ENCODE assay signal across 8 mouse cellular contexts in the genomic region with DNA sequence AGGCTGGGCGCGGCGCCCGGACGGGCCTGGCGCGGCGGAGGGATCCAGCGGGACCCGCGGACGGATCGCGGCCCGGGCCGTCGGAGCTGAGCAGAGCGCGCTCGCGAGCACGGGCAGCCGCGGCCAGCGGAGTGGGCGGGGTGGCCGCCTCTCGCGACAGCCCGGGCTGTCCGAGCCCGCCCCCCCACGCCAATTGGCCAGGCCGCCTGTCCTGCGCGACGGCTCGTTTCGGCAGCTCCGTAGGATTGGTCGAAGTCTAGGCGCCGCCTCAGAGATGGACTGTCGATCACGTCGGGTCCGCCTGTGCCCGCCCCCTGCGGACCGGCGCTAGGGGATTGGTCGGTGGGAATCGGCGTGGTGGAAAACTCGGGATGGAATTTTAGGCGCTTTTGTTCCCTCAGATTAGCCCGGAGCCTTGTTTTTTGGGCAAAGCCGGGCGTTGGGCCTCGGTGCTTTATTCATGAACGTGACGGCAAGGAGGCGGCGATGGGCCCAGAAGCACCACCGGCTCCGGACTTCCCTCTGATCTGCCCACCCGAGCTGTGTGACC. TPM values are rescaled to one million over a fixed set of nuclear protein-coding genes. Genes with fewer than 3 reads are reported as not detected.
DNase-seq lines count a peak whose midpoint lies in the region; ATAC-seq and TF ChIP-seq lines count a peak whose summit lies in the region.

Zcchc14 (minus strand) TSS at position 128 of the 550 bp plus-strand sequence.

- no peak for ATAC-seq in erythroblast, adult 5-6 weeks (replicated peaks; ENCODE audit: low FRiP score, poor library complexity, severe bottlenecking)
- ATAC-seq in embryonic facial prominence, embryonic 12.5 days (ENCODE audit: insufficient number of reproducible peaks, insufficient read depth, low FRiP score, low TSS enrichment) = peak; percentile 98
- ATAC-seq in midbrain, embryonic 11.5 days (ENCODE audit: low FRiP score) = peak; percentile 98

- peaks cover 73% of the 10 kb centered on the region for H3K27me3 ChIP-seq in erythroblast, embryonic 14.5 days (ENCODE audit: control insufficient read depth)
- H3K27me3 ChIP-seq in embryonic facial prominence, embryonic 12.5 days = no peaks in the 10 kb centered on the region
- no peaks in the 10 kb centered on the region for H3K27me3 ChIP-seq in kidney, adult 2 months (replicated peaks; ENCODE audit: control insufficient read depth, insufficient read depth, low read length)
- H3K27me3 ChIP-seq in limb, embryonic 10.5 days (ENCODE audit: low read depth, poor library complexity, severe bottlenecking) = 0 out of 2 replicates have a peak, but pooled peaks cover 4% of the 10 kb centered on the region
- no peaks in the 10 kb centered on the region for H3K27me3 ChIP-seq in midbrain, embryonic 11.5 days (ENCODE audit: control insufficient read depth, insufficient read depth, low read length)

- TF ChIP-seq POLR2A in kidney, adult 2 months (IDR thresholded peaks at IDR 0.05; ENCODE audit: low read depth, low read length) = peak; percentile 34

- no peak for TF ChIP-seq CTCF in kidney, adult 2 months (conservative IDR thresholded peaks at IDR 0.05; ENCODE audit: insufficient read depth, insufficient read length, low read depth, low read length)

- H3K4me3 ChIP-seq in erythroblast, embryonic 14.5 days (replicated peaks) = peak within 1 kb of the TSS; percentile 58
- peak within 1 kb of the TSS; percentile 87 for H3K4me3 ChIP-seq in embryonic facial prominence, embryonic 12.5 days
- H3K4me3 ChIP-seq in kidney, adult 2 months (ENCODE audit: insufficient read depth, low read depth, low read length) = peak within 1 kb of the TSS; percentile 91
- peak within 1 kb of the TSS; percentile 87 for H3K4me3 ChIP-seq in limb, embryonic 10.5 days
- peak within 1 kb of the TSS; percentile 90 for H3K4me3 ChIP-seq in midbrain, embryonic 11.5 days (ENCODE audit: low read depth, low read length)

- H3K4me1 ChIP-seq in erythroblast, embryonic 14.5 days (ENCODE audit: control insufficient read depth) = peaks cover 2% of the 10 kb centered on the region
- H3K4me1 ChIP-seq in embryonic facial prominence, embryonic 12.5 days = peaks cover 46% of the 10 kb centered on the region
- peaks cover 19% of the 10 kb centered on the region for H3K4me1 ChIP-seq in kidney, adult 2 months (ENCODE audit: control insufficient read depth, insufficient read depth, low read length)
- H3K4me1 ChIP-seq in limb, embryonic 10.5 days = peaks cover 52% of the 10 kb centered on the region
- peaks cover 37% of the 10 kb centered on the region for H3K4me1 ChIP-seq in midbrain, embryonic 11.5 days (ENCODE audit: control insufficient read depth, insufficient read depth, low read length)

- H3K36me3 ChIP-seq in erythroblast, embryonic 14.5 days (ENCODE audit: control insufficient read depth) = no peaks in the 10 kb centered on the region
- 0 out of 2 replicates have a peak, but pooled peaks cover 7% of the 10 kb centered on the region for H3K36me3 ChIP-seq in embryonic facial prominence, embryonic 12.5 days
- H3K36me3 ChIP-seq in kidney, adult 2 months (ENCODE audit: control insufficient read depth, insufficient read depth, low read length) = no peaks in the 10 kb centered on the region
- H3K36me3 ChIP-seq in limb, embryonic 10.5 days = peaks cover 15% of the 10 kb centered on the region
- no peaks in the 10 kb centered on the region for H3K36me3 ChIP-seq in midbrain, embryonic 11.5 days (ENCODE audit: control insufficient read depth, insufficient read depth, low read length)

- under 1% methylated on average over 67 of the region's 67 CpGs for WGBS in embryonic facial prominence, embryonic 12.5 days
- WGBS in kidney, adult 2 months = 2% methylated on average over 60 of the region's 67 CpGs
- under 1% methylated on average over 66 of the region's 67 CpGs for WGBS in limb, embryonic 10.5 days
- 0% methylated on average over 64 of the region's 67 CpGs for WGBS in midbrain, embryonic 11.5 days

- peaks cover 7% of the 10 kb centered on the region; the same call in 1 of the 2 replicates for H3K9me3 ChIP-seq in erythroblast, embryonic 14.5 days (ENCODE audit: control insufficient read depth, low read length)
- no peaks in the 10 kb centered on the region for H3K9me3 ChIP-seq in embryonic facial prominence, embryonic 12.5 days
- no peaks in the 10 kb centered on the region for H3K9me3 ChIP-seq in limb, embryonic 10.5 days (replicated peaks)
- H3K9me3 ChIP-seq in midbrain, embryonic 11.5 days (ENCODE audit: control insufficient read depth, low read length) = no peaks in the 10 kb centered on the region

- H3K27ac ChIP-seq in embryonic facial prominence, embryonic 12.5 days = peak within 1 kb of the TSS; percentile 94
- H3K27ac ChIP-seq in kidney, adult 2 months (ENCODE audit: insufficient read depth, low read depth, low read length) = peak within 1 kb of the TSS; percentile 92
- peak within 1 kb of the TSS; percentile 94 for H3K27ac ChIP-seq in limb, embryonic 10.5 days
- H3K27ac ChIP-seq in midbrain, embryonic 11.5 days (ENCODE audit: low read depth, low read length) = peak within 1 kb of the TSS; percentile 92

- peak; percentile 97 to 99 for DNase-seq in heart, adult 18-20 months
- DNase-seq in kidney, adult 2 months = peak; percentile 100
- peak; percentile 96 for DNase-seq in limb, embryonic 10.5 days (ENCODE audit: low spot score)
- DNase-seq in midbrain, embryonic 11.5 days (ENCODE audit: low spot score, missing footprints) = peak; percentile 99
- peak; percentile 17 to 23 for DNase-seq in spleen, postnatal 14 days (ENCODE audit: low spot score in 2 of 2)

- peak within 1 kb of the TSS; percentile 93 for H3K9ac ChIP-seq in embryonic facial prominence, embryonic 12.5 days
- H3K9ac ChIP-seq in midbrain, embryonic 11.5 days (ENCODE audit: low read length) = peak within 1 kb of the TSS; percentile 87

- peak within 1 kb of the TSS; percentile 98 for H3K4me2 ChIP-seq in embryonic facial prominence, embryonic 12.5 days (replicated peaks)
- H3K4me2 ChIP-seq in midbrain, embryonic 11.5 days = peak within 1 kb of the TSS; percentile 99

RNA-seq across cellular contexts. Expression of gene Zcchc14, which starts in this region (rescaled TPM):
- not detected in 2 replicates for polyA plus RNA-seq in erythroblast, embryonic 14.5 days (2012)
- not detected in 2 replicates for total RNA-seq in erythroblast, adult 5-6 weeks (2015; ENCODE audit: low replicate concordance)
- 0.14 TPM in 1 of 2 replicates, not detected in the other for total RNA-seq in erythroblast, adult 5-6 weeks (2017; ENCODE audit: low replicate concordance)
- 20.0 and 21.2 TPM in 2 replicates for polyA plus RNA-seq in embryonic facial prominence, embryonic 12.5 days (2016; fragmentation: Nextera tagmentation; extraction: Ambion mirVana)
- 10 to 100 TPM; 23.3 to 26.5 TPM for total RNA-seq in heart, adult 18-20 months (2021)
- 31.4 and 37.0 TPM in 2 replicates for polyA plus RNA-seq in kidney, adult 2 months (2012; rRNA removed)
- polyA plus RNA-seq in limb, embryonic 10.5 days (2016; fragmentation: Nextera tagmentation; extraction: Ambion mirVana) = 13.8 and 15.2 TPM in 2 replicates
- polyA plus RNA-seq in midbrain, embryonic 11.5 days (2014; fragmentation: Nextera tagmentation; extraction: Ambion mirVana) = 20.7 and 22.7 TPM in 2 replicates

Comparison
In these comparisons a context has a peak if more than half of its experiments do, and no peak if none do; other contexts are left out.
1. RNA of gene Zcchc14 (total RNA-seq): 23.3 to 26.5 TPM in heart, adult 18-20 months; 0.14 TPM in erythroblast, adult 5-6 weeks; every median in the first group is over 10 times any median in the second.
2. RNA of gene Zcchc14 (polyA plus RNA-seq): 31.4 to 37.0 TPM in kidney, adult 2 months, 20.7 to 22.7 TPM in midbrain, embryonic 11.5 days, 20.0 to 21.2 TPM in embryonic facial prominence, embryonic 12.5 days and 13.8 to 15.2 TPM in limb, embryonic 10.5 days; not detected in erythroblast, embryonic 14.5 days; every median in the first group is over 10 times any median in the second.
3. DNase-seq: peak in every context shown above with its lines; median percentile 100 in kidney, adult 2 months; 99 in midbrain, embryonic 11.5 days; 98 in heart, adult 18-20 months; 96 in limb, embryonic 10.5 days; 20 in spleen, postnatal 14 days.
4. Peak in every context shown above with its lines, with median percentiles within 50 percentile points of each other: H3K4me3 ChIP-seq and H3K27ac ChIP-seq.